Comparison of ENCODE assay signal across 16 mouse cellular contexts in the genomic region with DNA sequence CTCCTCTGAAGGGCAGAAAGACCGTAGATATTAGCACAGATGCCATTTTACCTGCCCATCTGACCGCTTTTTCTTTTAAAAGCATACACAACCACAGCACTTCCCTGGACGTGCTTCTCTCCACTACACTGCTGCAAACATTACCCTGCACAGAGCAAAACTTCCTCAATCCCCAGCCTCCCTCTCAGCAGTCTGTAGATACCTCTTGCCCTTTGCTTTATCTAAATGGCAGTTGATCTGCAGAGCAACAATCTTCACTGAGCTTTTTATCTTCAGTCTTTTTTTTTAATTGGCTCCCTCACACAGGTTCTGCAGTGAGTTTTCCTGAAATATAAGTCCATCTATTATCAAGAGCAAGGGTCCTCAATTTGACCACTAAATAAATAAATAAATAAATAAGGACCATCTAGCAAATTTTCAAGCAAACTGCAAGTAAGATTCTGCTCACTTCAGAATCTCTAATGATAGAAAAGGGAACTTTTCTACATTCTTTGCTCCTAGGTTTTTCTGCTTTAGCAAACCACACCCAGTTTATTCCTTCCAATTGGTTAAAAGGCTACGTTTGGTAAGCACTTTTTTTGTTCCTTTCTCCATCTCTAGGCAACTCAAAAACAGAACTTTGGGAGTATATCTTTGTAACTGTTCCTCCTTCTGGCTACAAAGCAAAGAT.
"Had no signal": no experiment of that assay in that cellular context is flagged by ENCODE, and none has a peak within 500 bp of the region (broad histone marks: within the 10 kb centered on the region; RNA-seq: fewer than 3 reads in every experiment).

No protein-coding gene starts in this region.

- H3K4me3 ChIP-seq: layer of hippocampus, adult 2 months; limb, embryonic 12.5 days; limb, embryonic 15.5 days had no signal

- H3K4me1 ChIP-seq: limb, embryonic 12.5 days; limb, embryonic 15.5 days had no signal

- H3K27ac ChIP-seq: layer of hippocampus, adult 2 months; limb, embryonic 12.5 days; limb, embryonic 15.5 days; liver, embryonic 14.5 days had no signal

- H3K9me3 ChIP-seq: limb, embryonic 12.5 days; limb, embryonic 15.5 days had no signal

- H3K9ac ChIP-seq: limb, embryonic 12.5 days; limb, embryonic 15.5 days; liver, embryonic 14.5 days; liver, postnatal 0 days; lung, embryonic 14.5 days had no signal

- H3K27me3 ChIP-seq: limb, embryonic 12.5 days; limb, embryonic 15.5 days had no signal

- H3K4me2 ChIP-seq: limb, embryonic 12.5 days; limb, embryonic 15.5 days; liver, embryonic 11.5 days; lung, embryonic 14.5 days had no signal

- H3K36me3 ChIP-seq: limb, embryonic 12.5 days; limb, embryonic 15.5 days had no signal

- DNase-seq: kidney, adult 9 months; kidney, postnatal 14 days; kidney, postnatal 4 days; layer of hippocampus, adult 9-11 months; left cerebral cortex, postnatal 4 days; liver, postnatal 0 days; lung, embryonic 14.5 days; midbrain, embryonic 14.5 days; thymus, adult 18-20 months; thymus, postnatal 36 days had no signal

- ATAC-seq: liver, postnatal 0 days; lung, postnatal 0 days had no signal
